Mouse (Mus musculus) heart, postnatal 14 days (tissue): Measurements from ENCODE around the gene Rnd1. TPM values are rescaled to one million over a fixed set of nuclear protein-coding genes. Genes with fewer than 3 reads are reported as not detected.

ENCODE experiments used
- DNase-seq, 2 experiments: peaks; one replicate each; pipeline ENCODE4 v3.0.0; 2021 to 2022
- intact Hi-C: fragments of 180-260 bp; cut with DNase I; formaldehyde crosslinking; loops from one replicate; pipeline ENCODE4 v1.15.1; 2025
- long read RNA-seq, 2 experiments: library from polyadenylated mRNA; stranded (forward); transcript quantifications; one replicate each; pipeline ENCODE4 v2.0.0; 2021
- total RNA-seq, 2 experiments: library from RNA; stranded (reverse); gene quantifications; 2 replicates each; pipeline ENCODE4 v1.2.3; 2021

The Rnd1 gene
- 1 to 10 TPM in 1 of 2 experiments, under 1 TPM in 1; 0.69 to 1.0 TPM for total RNA-seq
- long read RNA-seq, experiment 1, partial matches to known transcripts, result 0 of 4 reads
- long read RNA-seq, experiment 1, other reads (novel, unspliced or antisense), result 1 of 4 reads
- long read RNA-seq, experiment 2, partial matches to known transcripts, result 0 of 1 reads
- long read RNA-seq, experiment 2, other reads (novel, unspliced or antisense), result 0 of 1 reads

DNA sequence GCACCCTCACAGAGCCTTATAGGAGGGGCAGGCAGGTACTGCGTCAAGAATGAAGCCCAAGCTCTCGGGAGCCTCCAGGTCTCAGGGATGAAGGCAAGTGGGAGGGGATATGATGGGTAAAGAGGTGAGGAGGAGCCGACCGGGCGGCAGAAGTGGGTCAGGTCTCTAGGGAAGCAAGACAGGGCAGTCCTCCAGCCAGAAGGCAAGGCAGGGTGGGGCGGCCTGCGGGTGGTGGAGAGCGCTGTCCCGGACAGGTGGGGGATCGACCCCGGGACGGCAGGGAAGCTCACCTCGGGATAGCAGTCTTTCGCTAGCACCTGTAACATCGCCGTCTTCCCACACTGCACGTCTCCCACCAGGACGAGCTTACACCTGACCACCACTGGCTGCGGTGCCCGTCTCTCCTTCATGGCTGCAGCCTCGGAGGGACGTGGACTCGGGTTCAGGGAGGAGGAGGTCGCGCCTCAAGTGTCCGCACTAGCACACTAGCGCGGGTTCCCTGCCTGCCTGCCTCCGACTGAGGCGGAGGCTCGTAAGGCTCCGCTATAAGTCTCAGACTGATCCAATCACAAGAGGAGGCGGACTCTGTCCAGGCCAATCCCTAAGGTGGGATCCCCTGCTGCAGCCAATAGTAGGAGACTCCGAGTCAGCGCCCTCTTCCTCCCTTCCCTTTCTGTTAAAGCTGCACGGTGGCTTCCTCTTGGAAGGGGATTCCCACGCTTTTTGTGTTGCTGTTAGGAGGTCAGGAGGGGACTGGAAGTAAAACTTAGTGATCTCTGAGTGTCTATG is at the start of gene Rnd1:
Gene Rnd1, minus strand, starts transcription at position 522 of the 789 bp plus-strand sequence.
- intact Hi-C loops, result no loop called here
- peak; percentile 79 to 80 for DNase-seq

DNA sequence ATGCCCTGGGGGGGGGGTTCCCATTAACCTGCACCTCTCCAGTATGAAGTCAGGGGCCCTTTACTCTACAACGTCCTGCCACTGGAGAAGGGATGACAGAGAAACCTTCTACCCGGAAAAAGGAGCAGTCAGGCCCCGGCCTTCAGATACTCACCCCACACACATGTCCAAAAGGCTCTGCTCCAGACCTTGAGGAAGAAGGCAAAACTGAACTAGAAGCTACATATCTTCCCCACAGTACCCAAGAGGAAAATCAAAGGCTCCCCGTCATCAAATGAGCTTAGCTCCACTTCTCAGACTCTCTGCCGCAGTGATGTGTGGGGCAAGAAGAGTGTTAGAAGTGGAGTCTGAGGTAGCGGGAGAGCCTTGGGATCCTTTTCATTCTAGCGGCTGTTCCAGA is 49.5 kb upstream of the Rnd1 start:
- intact Hi-C loops, result loop anchor here (5.0 kb wide), 1 partner anchor 66 kb away; no protein-coding TSS in a partner anchor
- no peak for DNase-seq

DNA sequence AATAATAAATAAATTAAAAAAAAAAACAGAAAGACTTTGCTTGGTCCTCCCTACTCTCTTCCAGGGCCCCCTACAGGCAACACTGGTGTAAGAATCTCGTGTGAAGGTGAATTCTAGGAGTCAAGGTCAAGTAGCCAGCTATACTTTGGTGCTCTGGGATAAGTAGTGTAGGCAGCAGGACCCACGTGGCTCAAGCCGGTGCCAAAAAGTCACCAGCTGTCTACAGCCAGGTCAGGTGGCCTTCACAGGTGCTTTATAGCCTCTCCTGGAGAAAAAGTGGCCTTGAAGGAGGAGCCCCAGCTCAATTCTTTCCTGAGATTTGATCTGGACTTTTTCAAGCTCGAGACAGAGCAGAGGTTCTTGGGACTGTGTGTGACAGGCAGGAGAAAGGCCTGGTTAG is 48.8 kb upstream of the Rnd1 start:
- intact Hi-C loops, result loop anchor here (5.0 kb wide), 1 partner anchor 66 kb away; no protein-coding TSS in a partner anchor
- no peak for DNase-seq

DNA sequence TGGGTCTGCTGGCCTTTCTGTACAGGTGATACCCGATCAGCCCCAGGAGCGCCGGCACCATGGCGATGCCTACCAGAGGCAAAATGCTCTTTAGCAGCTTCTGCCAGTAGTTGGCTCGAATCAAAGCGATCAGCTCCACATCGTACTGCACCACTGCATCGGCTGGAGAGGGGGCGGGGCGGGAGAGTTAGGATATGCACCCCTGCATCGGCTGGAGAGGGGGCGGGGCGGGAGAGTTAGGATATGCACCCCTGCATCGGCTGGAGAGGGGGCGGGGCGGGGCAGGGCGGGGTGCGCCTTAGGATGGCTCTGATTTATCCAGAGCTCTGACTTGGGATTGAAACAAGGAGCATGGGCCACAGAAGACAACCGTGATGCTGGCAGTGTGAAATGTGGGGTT is 47.2 kb upstream of the Rnd1 start:
- intact Hi-C loops, result no loop called here
- no peak for DNase-seq

DNA sequence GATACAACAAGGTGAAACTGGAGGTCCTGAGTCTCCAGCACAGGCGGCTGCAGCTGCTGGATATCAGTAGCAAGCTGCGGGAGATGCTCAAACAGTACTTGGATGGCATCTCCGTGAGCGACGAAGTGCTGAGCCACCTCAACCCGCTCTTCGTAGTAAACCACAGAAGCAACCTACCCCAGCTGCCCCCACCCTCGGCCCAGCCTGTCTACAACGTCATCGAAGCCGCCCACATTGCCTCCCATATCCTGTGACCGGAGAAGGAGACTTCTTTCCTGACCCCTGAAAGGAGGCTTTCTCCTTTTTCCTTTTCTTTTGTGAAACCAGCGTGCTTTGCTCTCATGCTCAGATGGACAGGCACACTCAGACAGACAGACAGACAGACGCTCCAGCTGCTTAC is 45.6 kb upstream of the Rnd1 start:
- peak; percentile 31 for DNase-seq
- intact Hi-C loops, result no loop called here

DNA sequence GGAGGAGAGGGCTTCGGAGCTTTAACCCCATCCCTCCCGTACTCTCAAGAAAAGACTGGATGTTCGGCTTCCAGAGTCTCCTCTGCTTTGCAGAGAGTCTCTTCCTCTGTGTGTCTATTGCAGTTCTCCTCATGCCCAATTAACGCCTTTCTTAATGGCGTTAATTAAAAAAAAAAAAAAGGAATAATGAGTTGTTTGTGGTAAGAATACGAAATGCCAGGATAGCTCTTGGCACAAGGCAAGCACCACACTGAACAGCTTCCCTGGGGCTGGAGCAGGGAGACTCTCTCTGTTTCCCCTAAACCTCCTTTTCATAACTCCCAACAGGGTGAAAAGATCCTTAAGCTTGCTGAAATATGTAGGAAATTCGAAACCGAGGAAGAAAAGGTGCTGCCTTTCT is 44.9 kb upstream of the Rnd1 start:
- no peak for DNase-seq
- intact Hi-C loops, result no loop called here

DNA sequence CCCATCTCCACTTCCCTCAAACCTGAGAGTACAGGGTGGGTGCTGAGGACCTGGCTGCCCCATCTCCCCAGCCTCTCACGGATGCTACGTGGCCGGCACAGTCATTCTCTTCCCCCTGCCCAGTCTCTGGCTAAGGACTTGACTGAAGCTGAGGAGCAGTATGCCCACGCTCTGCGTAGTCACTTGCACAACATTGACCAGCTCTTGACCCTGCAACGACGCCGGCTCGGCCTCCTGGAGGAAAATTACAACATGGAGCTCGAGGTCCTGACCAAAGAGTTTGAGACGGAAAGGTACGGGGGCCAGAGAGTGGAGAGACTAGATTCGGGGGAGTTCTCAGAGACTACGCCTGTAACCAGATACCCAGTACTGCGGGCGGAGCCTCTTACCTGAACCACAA is 40.0 kb upstream of the Rnd1 start:
- DNase-seq, result no peak
- intact Hi-C loops, result no loop called here

DNA sequence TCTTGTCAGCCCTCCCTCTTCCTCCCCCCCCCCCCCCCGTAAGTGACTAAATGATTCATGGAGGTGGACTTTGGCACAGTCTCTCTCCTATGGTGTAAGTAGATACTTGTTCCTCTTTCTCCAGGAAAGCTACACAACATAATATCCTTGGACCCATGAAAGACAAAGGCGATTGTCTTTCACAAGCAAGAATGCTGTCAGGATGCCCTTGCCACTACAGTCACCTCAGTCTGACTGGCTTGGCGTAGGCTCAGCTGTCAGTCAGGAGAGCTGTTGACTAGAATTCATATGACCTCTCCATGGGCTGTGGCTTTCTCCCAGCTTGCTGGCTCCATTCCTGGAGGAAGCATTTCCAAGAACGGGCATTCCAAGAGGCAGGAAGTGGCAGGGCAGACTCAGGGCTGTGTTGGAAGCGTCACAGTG is 37.0 kb upstream of the Rnd1 start:
- intact Hi-C loops, result no loop called here

DNA sequence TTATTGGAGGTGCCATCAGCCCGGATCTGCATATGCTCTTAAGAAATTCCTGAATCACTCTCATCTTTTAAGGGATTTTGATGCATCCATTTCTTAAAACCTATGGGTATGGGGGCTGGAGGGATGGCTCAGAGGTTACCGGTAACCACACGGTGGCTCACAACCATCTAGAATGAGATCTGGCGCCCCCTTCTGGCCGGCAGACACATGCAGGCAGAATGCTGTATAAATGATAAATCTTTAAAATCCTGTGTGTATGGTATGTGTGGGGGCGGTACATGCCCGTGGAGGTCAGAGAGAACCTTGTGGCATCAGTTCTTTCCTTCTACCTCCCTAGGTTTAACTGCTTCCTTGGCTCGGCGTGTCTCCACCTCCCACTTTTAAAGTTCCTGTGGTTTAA is 33.2 kb upstream of the Rnd1 start:
- DNase-seq, result peak; percentile 70 to 79
- intact Hi-C loops, result no loop called here

More for the DNA sequence above, 37.0 kb upstream of the Rnd1 start:
- peak; percentile 33 to 68 for DNase-seq

DNA sequence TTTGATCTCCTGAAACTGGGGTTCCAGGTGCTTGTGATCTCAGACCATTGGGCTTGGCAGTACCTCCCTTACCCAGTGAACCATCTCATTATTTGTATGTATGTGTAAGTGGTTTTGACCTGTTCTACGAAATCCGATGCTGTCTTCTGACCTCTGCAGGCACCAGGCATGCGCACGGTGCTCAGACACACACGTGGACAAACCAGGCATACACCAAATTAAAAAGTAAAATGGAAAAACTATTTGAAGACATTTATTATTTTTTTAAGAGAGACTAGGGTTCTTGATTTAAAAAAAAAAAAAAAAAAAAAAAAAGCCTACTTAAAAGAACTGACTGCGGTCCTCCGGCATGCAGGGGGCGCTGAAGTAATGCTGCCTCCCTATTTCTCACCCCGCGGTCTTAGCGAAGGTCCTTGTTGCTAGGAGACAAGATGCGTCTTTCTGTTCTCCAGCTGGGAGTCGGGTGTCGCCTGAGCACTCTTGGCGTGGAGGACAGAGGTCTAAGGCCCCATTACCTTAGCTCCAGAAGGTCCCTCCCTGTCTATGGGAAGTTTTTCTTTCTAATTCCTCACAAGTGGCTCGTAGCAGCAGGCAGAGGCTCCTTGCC is 30.6 kb upstream of the Rnd1 start, which contains the start of gene Ccdc65:
Gene Ccdc65, plus strand, starts transcription at position 442 of the 607 bp plus-strand sequence.
- intact Hi-C loops, result loop anchor here (5.0 to 10.0 kb wide), 2 partner anchors 77 to 94 kb away; partner anchors contain the start of gene Wnt1
- DNase-seq, result peak; percentile 81 to 88

DNA sequence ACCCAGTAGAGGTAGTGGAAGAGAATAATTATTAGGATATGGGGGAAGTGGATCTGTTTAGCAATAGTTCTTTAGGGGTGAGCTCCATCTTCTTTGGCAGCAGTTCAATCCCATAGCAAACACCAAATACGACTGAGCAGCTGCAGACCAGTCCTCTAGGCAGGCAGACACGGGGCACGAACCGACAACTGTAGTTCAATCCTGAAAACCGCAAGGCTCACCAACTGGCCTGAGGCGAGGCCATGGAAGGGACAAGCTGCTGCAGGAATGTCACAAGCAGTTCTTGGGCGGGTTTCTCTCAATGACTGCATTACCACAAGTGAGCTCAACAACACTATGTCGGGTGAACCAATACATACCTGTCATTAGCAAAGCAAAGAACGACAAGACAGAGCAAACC is 27.1 kb upstream of the Rnd1 start:
- no peak for DNase-seq
- intact Hi-C loops, result loop anchor here (10.0 kb wide), 1 partner anchor 80 kb away; the partner anchor contains the start of gene Wnt1

DNA sequence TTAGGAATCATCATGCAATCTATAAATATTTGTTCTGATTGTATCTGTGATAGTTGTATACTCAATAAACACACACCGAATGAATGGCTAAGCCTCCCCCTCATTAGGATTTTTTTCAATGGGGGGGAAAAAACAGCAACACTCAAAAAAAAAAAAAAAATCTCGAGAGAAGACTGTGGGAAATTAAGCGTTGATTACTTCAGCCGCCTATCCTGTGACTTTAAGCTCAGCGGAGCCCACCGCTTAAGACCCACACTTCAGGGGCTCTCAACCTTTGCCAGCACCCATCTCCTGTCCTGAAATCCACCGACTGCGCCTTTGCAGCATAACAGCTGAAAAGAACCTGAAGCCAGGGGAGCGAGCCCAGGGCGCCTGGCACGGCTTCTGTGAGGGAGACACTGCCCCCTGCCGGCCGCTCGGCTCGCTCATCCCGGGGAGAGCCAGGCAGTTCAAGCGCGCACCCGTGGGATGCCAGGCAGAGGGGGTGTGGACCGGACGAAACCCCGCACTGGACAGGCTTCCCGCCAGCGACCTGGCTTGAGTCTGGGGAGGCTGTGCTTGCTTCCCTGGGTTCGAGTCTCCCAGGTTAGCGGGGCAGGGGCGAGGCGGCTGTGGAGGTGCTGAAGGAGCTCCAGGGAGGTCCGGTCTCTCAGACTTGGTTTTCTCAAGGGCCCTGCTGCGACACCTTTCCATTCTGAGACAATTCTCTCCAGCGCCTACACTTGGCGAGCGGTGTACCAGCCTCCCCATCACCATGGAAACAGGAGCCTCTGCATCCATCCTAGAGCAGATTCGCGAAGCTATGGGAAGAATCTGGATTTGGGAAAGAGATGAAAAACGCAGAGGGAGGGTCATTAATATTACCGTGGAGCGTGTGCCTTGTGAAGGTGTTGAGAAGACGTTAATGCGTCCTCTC is 22.2 kb upstream of the Rnd1 start:
- peak; percentile 91 to 95 for DNase-seq
- intact Hi-C loops, result loop anchor here (1.0 to 10.0 kb wide), 2 partner anchors 35 to 85 kb away; partner anchors contain the start of gene Wnt1

DNA sequence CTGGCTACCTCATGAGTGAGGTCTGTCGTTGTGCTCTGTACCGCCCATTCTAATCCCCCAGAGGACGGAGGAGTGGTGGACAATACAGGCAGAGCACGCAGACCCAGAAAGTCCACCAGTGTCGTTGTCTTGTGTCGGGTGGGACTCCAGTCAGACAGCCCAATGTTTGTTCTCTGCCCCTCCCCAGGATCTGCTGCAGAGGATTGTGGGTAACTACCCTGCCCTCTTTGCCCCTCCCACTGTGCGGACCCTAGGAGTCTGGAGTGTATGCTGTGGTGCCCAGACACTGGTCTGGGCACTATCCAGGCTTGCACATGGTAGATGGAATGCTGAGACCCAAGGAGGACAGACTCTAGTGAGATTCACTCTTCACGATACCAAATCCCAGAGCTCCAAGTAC is 19.0 kb upstream of the Rnd1 start:
- no peak for DNase-seq
- intact Hi-C loops, result no loop called here

DNA sequence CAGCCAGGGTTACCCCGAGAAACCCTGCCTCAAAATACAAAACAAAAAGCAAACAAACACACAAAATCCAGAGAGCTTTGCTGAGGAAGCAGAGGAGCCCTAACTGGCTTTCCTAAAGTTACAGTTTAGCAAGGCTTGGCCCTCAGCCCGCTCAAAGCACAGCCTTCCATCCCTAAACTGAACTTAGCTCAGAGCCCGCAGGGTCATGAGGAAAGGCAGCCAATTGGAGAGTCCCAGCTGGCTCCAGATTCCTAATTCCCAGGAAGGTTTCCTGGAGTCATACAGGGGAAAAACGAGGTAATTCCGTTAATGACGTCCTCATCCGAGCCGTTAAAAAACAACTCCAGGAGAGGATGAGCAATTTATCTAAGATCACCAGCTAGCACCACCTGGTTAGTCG is 18.5 kb upstream of the Rnd1 start:
- peak in 1 of 2 experiments; percentile 45 for DNase-seq
- intact Hi-C loops, result no loop called here

DNA sequence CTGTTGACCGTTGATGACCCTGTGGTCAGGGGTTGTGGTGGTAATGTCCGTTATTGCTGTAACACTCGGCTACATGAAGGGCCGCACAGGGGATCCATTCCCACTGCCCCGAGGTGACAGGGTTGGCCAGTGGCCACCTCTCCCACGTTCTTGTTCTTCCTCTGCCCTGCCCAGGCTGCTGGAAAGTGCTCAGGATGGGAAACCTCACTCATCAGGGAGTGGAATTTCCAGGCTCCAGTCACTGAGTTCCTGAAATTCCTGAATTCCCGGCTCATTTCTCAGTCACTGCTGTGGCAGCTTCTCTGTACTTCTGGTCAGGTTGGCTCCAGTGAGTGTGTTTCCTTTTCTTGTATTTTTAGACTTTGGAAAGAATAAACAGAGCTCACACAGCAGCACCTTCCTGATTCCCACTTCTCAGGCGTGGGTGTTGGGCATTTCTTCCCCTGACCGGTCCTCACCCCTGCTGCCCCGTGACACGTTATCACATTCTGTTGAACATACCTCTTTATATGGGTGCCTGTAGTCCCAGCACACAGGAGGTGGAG is 15.0 kb upstream of the Rnd1 start:
- intact Hi-C loops, result no loop called here
- DNase-seq, result peak; percentile 47 to 61

DNA sequence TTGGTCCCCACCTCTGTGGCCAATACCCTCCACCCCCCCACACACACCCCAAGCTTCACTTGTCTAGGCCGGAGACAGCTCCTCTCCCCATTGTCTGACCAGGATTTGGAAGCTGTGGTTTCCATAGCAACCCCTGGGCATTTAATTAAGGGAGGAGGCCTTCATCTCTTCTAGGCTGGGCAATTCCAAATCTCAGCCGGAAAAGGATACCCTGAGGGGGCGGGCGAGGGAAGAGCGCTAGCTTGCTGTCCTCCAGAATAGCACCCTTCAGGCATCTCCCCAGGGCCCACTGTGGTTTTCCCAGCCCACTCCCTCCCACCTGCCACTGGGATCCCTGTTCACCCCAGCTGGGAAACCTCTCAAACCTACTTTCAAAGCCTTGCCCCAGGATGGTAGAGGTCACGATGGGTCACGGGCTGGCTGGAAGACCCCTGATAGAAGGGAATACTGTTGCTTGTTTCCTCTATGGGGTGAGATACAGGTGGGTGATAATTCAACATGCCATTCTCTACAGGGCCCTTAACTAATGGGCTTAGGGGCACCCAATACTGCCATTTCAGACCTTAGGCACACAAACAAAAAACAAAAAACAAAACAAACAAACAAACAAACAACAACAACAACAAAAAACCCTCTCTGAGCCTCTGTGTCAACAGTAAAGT is 14.4 kb upstream of the Rnd1 start:
- no peak for DNase-seq
- intact Hi-C loops, result no loop called here

DNA sequence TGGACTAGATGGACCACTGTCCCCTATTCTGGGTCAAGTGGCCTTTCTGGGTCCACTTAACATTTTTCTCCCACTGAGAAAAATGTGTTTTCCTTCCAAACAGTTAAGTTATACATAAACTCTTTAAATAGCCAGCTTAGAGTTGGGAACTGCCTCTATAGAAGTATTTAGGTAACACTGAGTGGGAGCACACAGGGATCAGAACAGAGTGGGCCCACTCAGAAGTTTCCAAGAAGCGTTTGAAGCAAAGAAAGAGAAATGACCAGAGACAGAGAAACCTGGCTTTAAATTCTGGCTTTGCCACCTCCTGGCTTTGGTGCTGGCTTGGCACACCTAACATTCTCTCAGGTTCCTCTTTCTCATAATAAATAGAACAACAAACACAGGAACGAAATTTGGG is 12.4 kb upstream of the Rnd1 start:
- intact Hi-C loops, result no loop called here

DNA sequence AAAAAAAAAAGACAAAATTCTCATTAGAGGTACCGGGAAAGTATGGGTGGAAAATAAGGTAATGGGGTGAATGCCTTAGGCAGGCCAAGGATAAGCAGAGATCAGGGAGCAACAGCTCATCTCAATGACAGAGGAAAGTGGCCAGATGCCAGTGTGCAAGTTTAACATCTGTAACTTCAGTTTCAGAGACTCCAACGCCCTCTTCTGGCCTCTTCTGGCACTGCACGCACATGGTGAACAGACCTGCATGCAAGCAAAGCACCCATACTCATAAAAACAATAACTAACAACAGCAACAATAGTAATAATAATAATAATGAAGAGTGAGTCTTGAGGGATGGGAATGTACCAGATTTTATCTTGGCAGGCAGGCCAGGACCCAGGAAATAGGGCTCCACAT is 8.7 kb upstream of the Rnd1 start:
- DNase-seq, result no peak
- intact Hi-C loops, result no loop called here

More for the DNA sequence above, 12.4 kb upstream of the Rnd1 start:
- no peak for DNase-seq

DNA sequence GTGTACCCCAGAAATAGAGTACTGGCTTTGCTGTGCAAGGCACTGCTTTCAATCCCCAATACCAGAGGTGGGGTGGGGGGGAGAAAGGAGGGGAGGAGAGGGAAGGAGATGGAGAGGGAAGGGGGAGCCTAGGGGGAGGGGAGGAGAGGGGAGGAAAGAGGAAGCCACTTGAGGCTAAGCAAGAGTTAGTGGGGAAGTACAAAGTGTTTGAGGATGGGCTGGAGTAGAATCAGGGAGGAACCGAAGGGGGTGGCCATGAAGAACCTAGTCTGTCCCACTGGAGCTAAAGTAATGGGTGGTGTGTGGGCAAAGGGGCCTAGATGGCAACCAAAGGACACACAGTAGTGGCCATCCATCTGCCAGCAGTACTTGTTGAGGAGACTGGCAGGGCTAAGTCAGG is 6.5 kb upstream of the Rnd1 start:
- intact Hi-C loops, result no loop called here
- DNase-seq, result no peak
